Mouse (Mus musculus): Measurements from ENCODE around the gene Gal3st1. TPM values are rescaled to one million over a fixed set of nuclear protein-coding genes. Genes with fewer than 3 reads are reported as not detected.
A peak's percentile ranks its signal among the peaks of the same experiment; 100 is the strongest.

Gene Gal3st1
- polyA plus RNA-seq, 1 experiment from 2014 or later: 0.41 TPM

GRCm38 (mm10) chr11:3960901-3961300, 22.5 kb upstream of the Gal3st1 start:
- H3K27ac ChIP-seq (ENCODE audit: low read depth, low read length): no peak overlapping the region
- ATAC-seq (replicated peaks; ENCODE audit: low FRiP score): no peak

GRCm38 (mm10) chr11:3961761-3962160, 21.7 kb upstream of the Gal3st1 start:
- Histone ChIP-seq H3K9ac (ENCODE audit: low read length) (no peak overlapping the region), H3K4me1 (replicated peaks; ENCODE audit: control insufficient read depth, insufficient read depth, low read length) (peaks cover 5% of the 10 kb centered on the region; the same call in 1 of the 2 replicates), H3K27me3 (ENCODE audit: control insufficient read depth, insufficient read depth, low read length) (no peaks in the 10 kb centered on the region), H3K27ac (ENCODE audit: low read depth, low read length) (no peak overlapping the region), H3K9me3 (ENCODE audit: control insufficient read depth, low read length) (no peaks in the 10 kb centered on the region), H3K4me3 (ENCODE audit: low read depth, low read length) (no peak overlapping the region), H3K4me2 (ENCODE audit: low read depth, low read length, severe bottlenecking) (no peak overlapping the region), H3K36me3 (ENCODE audit: control insufficient read depth, insufficient read depth, low read length) (no peaks in the 10 kb centered on the region)
- DNase-seq (ENCODE audit: low spot score): peak; percentile 14
- 68% methylated on average over 3 of the region's 3 CpGs for WGBS
- no peak for ATAC-seq (replicated peaks; ENCODE audit: low FRiP score)

More at GRCm38 (mm10) chr11:3960901-3961300, 22.5 kb upstream of the Gal3st1 start:
- Histone ChIP-seq H3K4me2 (ENCODE audit: low read depth, low read length, severe bottlenecking) (no peak overlapping the region), H3K9ac (ENCODE audit: low read length) (no peak overlapping the region), H3K4me1 (replicated peaks; ENCODE audit: control insufficient read depth, insufficient read depth, low read length) (peaks cover 5% of the 10 kb centered on the region; the same call in 1 of the 2 replicates), H3K4me3 (ENCODE audit: low read depth, low read length) (no peak overlapping the region), H3K9me3 (ENCODE audit: control insufficient read depth, low read length) (no peaks in the 10 kb centered on the region), H3K36me3 (ENCODE audit: control insufficient read depth, insufficient read depth, low read length) (no peaks in the 10 kb centered on the region), H3K27me3 (ENCODE audit: control insufficient read depth, insufficient read depth, low read length) (no peaks in the 10 kb centered on the region)
- WGBS: 54% methylated on average over 2 of the region's 2 CpGs
- DNase-seq (ENCODE audit: low spot score): peak; percentile 16

GRCm38 (mm10) chr11:3963155-3963554, 20.3 kb upstream of the Gal3st1 start:
- 86% methylated on average over 10 of the region's 10 CpGs for WGBS
- no peaks in the 10 kb centered on the region for H3K27me3 ChIP-seq (ENCODE audit: control insufficient read depth, insufficient read depth, low read length)
- H3K4me3 ChIP-seq (ENCODE audit: low read depth, low read length): peak overlapping the region; percentile 78
- no peaks in the 10 kb centered on the region for H3K9me3 ChIP-seq (ENCODE audit: control insufficient read depth, low read length)
- no peak overlapping the region; the same call in 1 of the 2 replicates for H3K9ac ChIP-seq (ENCODE audit: low read length)
- no peak overlapping the region for H3K27ac ChIP-seq (ENCODE audit: low read depth, low read length)
- H3K4me2 ChIP-seq (ENCODE audit: low read depth, low read length, severe bottlenecking): peak overlapping the region; percentile 84; the same call in 1 of the 2 replicates
- no peaks in the 10 kb centered on the region for H3K36me3 ChIP-seq (ENCODE audit: control insufficient read depth, insufficient read depth, low read length)
- peak; percentile 22 for ATAC-seq (replicated peaks; ENCODE audit: low FRiP score)
- H3K4me1 ChIP-seq (replicated peaks; ENCODE audit: control insufficient read depth, insufficient read depth, low read length): peaks cover 5% of the 10 kb centered on the region; the same call in 1 of the 2 replicates
- DNase-seq (ENCODE audit: low spot score): peak; percentile 46

GRCm38 (mm10) chr11:3963610-3964415, 19.6 kb upstream of the Gal3st1 start, which contains the start of gene Pes1:
Gene Pes1 (plus strand): TSS chr11:3963975.
- Histone ChIP-seq H3K4me3 (ENCODE audit: low read depth, low read length) (peak within 1 kb of the TSS; percentile 78), H3K9me3 (ENCODE audit: control insufficient read depth, low read length) (no peaks in the 10 kb centered on the region), H3K36me3 (ENCODE audit: control insufficient read depth, insufficient read depth, low read length) (no peaks in the 10 kb centered on the region), H3K9ac (ENCODE audit: low read length) (peak within 1 kb of the TSS; percentile 78), H3K27me3 (ENCODE audit: control insufficient read depth, insufficient read depth, low read length) (no peaks in the 10 kb centered on the region), H3K4me2 (ENCODE audit: low read depth, low read length, severe bottlenecking) (peak within 1 kb of the TSS; percentile 84), H3K4me1 (replicated peaks; ENCODE audit: control insufficient read depth, insufficient read depth, low read length) (peaks cover 5% of the 10 kb centered on the region; the same call in 1 of the 2 replicates), H3K27ac (ENCODE audit: low read depth, low read length) (no peak within 1 kb of the TSS)
- peak; percentile 85 for DNase-seq (ENCODE audit: low spot score)
- under 1% methylated on average over 31 of the region's 31 CpGs for WGBS
- peak; percentile 94 for ATAC-seq (replicated peaks; ENCODE audit: low FRiP score)

GRCm38 (mm10) chr11:3964416-3965172, 18.8 kb upstream of the Gal3st1 start:
- no peak overlapping the region for H3K27ac ChIP-seq (ENCODE audit: low read depth, low read length)
- peak overlapping the region; percentile 78 for H3K9ac ChIP-seq (ENCODE audit: low read length)
- H3K36me3 ChIP-seq (ENCODE audit: control insufficient read depth, insufficient read depth, low read length): peaks cover 2% of the 10 kb centered on the region
- no peaks in the 10 kb centered on the region for H3K27me3 ChIP-seq (ENCODE audit: control insufficient read depth, insufficient read depth, low read length)
- peaks cover 5% of the 10 kb centered on the region; the same call in 1 of the 2 replicates for H3K4me1 ChIP-seq (replicated peaks; ENCODE audit: control insufficient read depth, insufficient read depth, low read length)
- no peaks in the 10 kb centered on the region for H3K9me3 ChIP-seq (ENCODE audit: control insufficient read depth, low read length)
- WGBS: 15% methylated on average over 11 of the region's 11 CpGs
- peak overlapping the region; percentile 84 for H3K4me2 ChIP-seq (ENCODE audit: low read depth, low read length, severe bottlenecking)
- DNase-seq (ENCODE audit: low spot score) (peak; percentile 6), ATAC-seq (replicated peaks; ENCODE audit: low FRiP score) (no peak)
- H3K4me3 ChIP-seq (ENCODE audit: low read depth, low read length): peak overlapping the region; percentile 78

- WGBS: 80% methylated on average over 3 of the region's 3 CpGs
- Histone ChIP-seq H3K9ac (ENCODE audit: low read length) (no peak overlapping the region), H3K4me2 (ENCODE audit: low read depth, low read length, severe bottlenecking) (no peak overlapping the region), H3K36me3 (ENCODE audit: control insufficient read depth, insufficient read depth, low read length) (peaks cover 14% of the 10 kb centered on the region), H3K4me3 (ENCODE audit: low read depth, low read length) (no peak overlapping the region), H3K9me3 (ENCODE audit: control insufficient read depth, low read length) (no peaks in the 10 kb centered on the region), H3K4me1 (replicated peaks; ENCODE audit: control insufficient read depth, insufficient read depth, low read length) (peaks cover 2% of the 10 kb centered on the region; the same call in 1 of the 2 replicates), H3K27me3 (ENCODE audit: control insufficient read depth, insufficient read depth, low read length) (no peaks in the 10 kb centered on the region), H3K27ac (ENCODE audit: low read depth, low read length) (no peak overlapping the region)
- DNase-seq (ENCODE audit: low spot score) (peak; percentile 39), ATAC-seq (replicated peaks; ENCODE audit: low FRiP score) (no peak)
Observed at GRCm38 (mm10) chr11:3969837-3970236, 13.6 kb upstream of the Gal3st1 start.

- no peaks in the 10 kb centered on the region for H3K4me1 ChIP-seq (replicated peaks; ENCODE audit: control insufficient read depth, insufficient read depth, low read length)
- H3K4me2 ChIP-seq (ENCODE audit: low read depth, low read length, severe bottlenecking): no peak overlapping the region
- no peak overlapping the region for H3K4me3 ChIP-seq (ENCODE audit: low read depth, low read length)
- H3K27me3 ChIP-seq (ENCODE audit: control insufficient read depth, insufficient read depth, low read length): no peaks in the 10 kb centered on the region
- no peaks in the 10 kb centered on the region for H3K9me3 ChIP-seq (ENCODE audit: control insufficient read depth, low read length)
- DNase-seq (ENCODE audit: low spot score): peak; percentile 43
- no peak for ATAC-seq (replicated peaks; ENCODE audit: low FRiP score)
- H3K9ac ChIP-seq (ENCODE audit: low read length): no peak overlapping the region
- H3K36me3 ChIP-seq (ENCODE audit: control insufficient read depth, insufficient read depth, low read length): peaks cover 14% of the 10 kb centered on the region
- 95% methylated on average over 7 of the region's 7 CpGs for WGBS
- no peak overlapping the region for H3K27ac ChIP-seq (ENCODE audit: low read depth, low read length)
Observed at GRCm38 (mm10) chr11:3970361-3970760, 13.1 kb upstream of the Gal3st1 start.

GRCm38 (mm10) chr11:3973081-3973480, 10.4 kb upstream of the Gal3st1 start:
- Histone ChIP-seq H3K27ac (ENCODE audit: low read depth, low read length) (no peak overlapping the region), H3K27me3 (ENCODE audit: control insufficient read depth, insufficient read depth, low read length) (no peaks in the 10 kb centered on the region), H3K4me1 (replicated peaks; ENCODE audit: control insufficient read depth, insufficient read depth, low read length) (no peaks in the 10 kb centered on the region), H3K9ac (ENCODE audit: low read length) (no peak overlapping the region), H3K9me3 (ENCODE audit: control insufficient read depth, low read length) (no peaks in the 10 kb centered on the region), H3K4me2 (ENCODE audit: low read depth, low read length, severe bottlenecking) (no peak overlapping the region), H3K4me3 (ENCODE audit: low read depth, low read length) (no peak overlapping the region), H3K36me3 (ENCODE audit: control insufficient read depth, insufficient read depth, low read length) (peaks cover 14% of the 10 kb centered on the region)
- 96% methylated on average over 7 of the region's 7 CpGs for WGBS
- ATAC-seq (replicated peaks; ENCODE audit: low FRiP score) (no peak), DNase-seq (ENCODE audit: low spot score) (peak; percentile 31)
